Mouse (Mus musculus) brain, embryonic 14.5 days (tissue): ENCODE measurements around the gene D330045A20Rik. TPM values are rescaled to one million over a fixed set of nuclear protein-coding genes. Genes with fewer than 3 reads are reported as not detected.
A peak's percentile ranks its signal among the peaks of the same experiment; 100 is the strongest.
"Not testable (repeated sequence)": the region's sequence is repeated elsewhere in the genome, so short reads cannot be mapped to it uniquely, and the experiment has no call there.

ENCODE experiments used
- DNase-seq: peaks from one replicate; pipeline ENCODE4 v3.0.0-alpha.2; 2011; ENCODE audit warnings: low read depth
- CTCF ChIP-seq: fragments of 200-500 bp; IDR thresholded peaks from 2 replicates; pipeline ENCODE4 v1.5.1; 2012; ENCODE audit warnings: inconsistent platforms, mild to moderate bottlenecking, moderate library complexity, borderline replicate concordance; ENCODE audit not compliant: insufficient read depth, insufficient read length; ENCODE audit errors: extremely low read depth
- POLR2A ChIP-seq: fragments of 200-500 bp; IDR thresholded peaks from 2 replicates; pipeline ENCODE4 v1.6.1; 2012; ENCODE audit warnings: mild to moderate bottlenecking, inconsistent platforms, borderline replicate concordance; ENCODE audit not compliant: poor library complexity, insufficient read depth, insufficient read length, severe bottlenecking; ENCODE audit errors: extremely low read depth
- polyA plus RNA-seq: library from polyadenylated mRNA; depleted of rRNA; stranded (reverse); fragments of >200 nt; gene quantifications from 2 replicates; pipeline ENCODE4 v1.2.3, GENCODE M21; 2012

D330045A20Rik gene
- polyA plus RNA-seq, 1 experiment = 0.64 TPM

- no peak for TF ChIP-seq CTCF
- no peak for DNase-seq
These were observed 52.1 kb downstream of the D330045A20Rik start for GRCm38 (mm10) chrX:139532293-139532692.

GRCm38 (mm10) chrX:139537641-139538397 is 57.7 kb downstream of the D330045A20Rik start:
- DNase-seq = no peak
- no peak for TF ChIP-seq POLR2A
- TF ChIP-seq CTCF = no peak

- DNase-seq = peak; percentile 2
- TF ChIP-seq POLR2A (no peak), CTCF (no peak)
These were observed 63.6 kb downstream of the D330045A20Rik start for GRCm38 (mm10) chrX:139543726-139544125.

- peak; percentile 1 for DNase-seq
- TF ChIP-seq POLR2A = no peak
- TF ChIP-seq CTCF = no peak
These were observed 70.3 kb downstream of the D330045A20Rik start for GRCm38 (mm10) chrX:139550456-139550855.

- DNase-seq = no peak
- no peak for TF ChIP-seq CTCF
- no peak for TF ChIP-seq POLR2A
These were observed 71.9 kb downstream of the D330045A20Rik start for GRCm38 (mm10) chrX:139552090-139552489.

GRCm38 (mm10) chrX:139562255-139562924 is 82.2 kb downstream of the D330045A20Rik start:
- DNase-seq = no peak
- no peak for TF ChIP-seq CTCF
- no peak for TF ChIP-seq POLR2A

GRCm38 (mm10) chrX:139562925-139563461 is 82.8 kb downstream of the D330045A20Rik start, which contains the start of gene Rnf128:
Gene Rnf128 (plus strand): TSS chrX:139563316.
- DNase-seq = no peak
- TF ChIP-seq CTCF = no peak
- no peak for TF ChIP-seq POLR2A

- TF ChIP-seq CTCF = no peak
- TF ChIP-seq POLR2A = no peak
- no peak for DNase-seq
These were observed 89.9 kb downstream of the D330045A20Rik start for GRCm38 (mm10) chrX:139570054-139570453.

GRCm38 (mm10) chrX:139578649-139579278 is 98.6 kb downstream of the D330045A20Rik start:
- no peak for DNase-seq
- TF ChIP-seq CTCF (no peak), POLR2A (no peak)

GRCm38 (mm10) chrX:139583616-139584015 is 103.4 kb downstream of the D330045A20Rik start:
- TF ChIP-seq POLR2A (no peak), CTCF (no peak)
- DNase-seq = no peak

GRCm38 (mm10) chrX:139586676-139587075 is 106.5 kb downstream of the D330045A20Rik start:
- not testable (repeated sequence) for DNase-seq
